Mouse (Mus musculus) lung, adult 2 months (tissue): Measurements from ENCODE around the gene Atg9b. TPM values are rescaled to one million over a fixed set of nuclear protein-coding genes. Genes with fewer than 3 reads are reported as not detected.

Source experiments
- DNase-seq: peaks from one replicate; pipeline ENCODE4 v3.0.0; 2022
- H3K4me1 ChIP-seq: fragments of 200-500 bp; 2 replicates; pipeline ENCODE4 v1.6.1; 2011; ENCODE audit warnings: low read length; ENCODE audit not compliant: control insufficient read depth, insufficient read depth
- H3K4me3 ChIP-seq: fragments of 200-500 bp; replicated peaks from 2 replicates; pipeline ENCODE3; 2011; ENCODE audit warnings: low read depth, mild to moderate bottlenecking, control low read depth, low read length; ENCODE audit errors: extremely low read depth
- CTCF ChIP-seq: fragments of 200-500 bp; IDR thresholded peaks from 2 replicates; pipeline ENCODE4 v1.5.1; 2011; ENCODE audit warnings: mild to moderate bottlenecking, low read length, control low read depth; ENCODE audit not compliant: insufficient read depth
- POLR2A ChIP-seq: fragments of 200-500 bp; IDR thresholded peaks from 2 replicates; pipeline ENCODE4 v1.6.1; 2011; ENCODE audit warnings: low read depth, mild to moderate bottlenecking, control low read depth, low read length, borderline replicate concordance; ENCODE audit errors: extremely low read depth
- WGBS: fragments of 180-500 bp; shearing (Covaris S2); methylation state at CpG from one replicate; pipeline ENCODE4 v1.1.7; 2018; 5-methylcytosine and 5-hydroxymethylcytosine counted together
- polyA plus RNA-seq: library from polyadenylated mRNA; depleted of rRNA; stranded (reverse); fragments of >200 nt; gene quantifications from 2 replicates; pipeline ENCODE4 v1.2.3, GENCODE M21; 2012; rRNA removed

The Atg9b gene
- polyA plus RNA-seq = 2.0 and 9.7 TPM in 2 replicates

DNA sequence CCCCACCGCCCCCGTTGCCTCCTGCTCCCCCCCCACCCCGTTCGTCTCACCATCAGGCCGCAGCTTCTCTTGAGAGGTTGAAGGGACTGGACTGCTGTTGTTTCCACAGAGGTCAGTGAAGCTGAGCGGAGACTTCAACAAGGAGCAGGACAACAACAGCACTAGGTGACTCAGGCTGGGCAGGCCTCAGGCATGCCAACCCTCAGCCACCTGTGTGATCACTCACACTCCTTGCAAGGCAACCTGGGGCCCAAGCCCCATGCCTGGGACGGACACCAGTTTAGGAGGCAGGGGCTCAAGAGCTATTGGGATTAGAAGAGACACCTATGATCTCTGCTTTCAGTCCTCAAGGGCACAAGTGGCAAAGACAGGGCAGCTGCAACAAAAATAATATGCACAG lies at the start of gene Atg9b:
TSS of gene Atg9b (minus strand) at position 280 of the 400 bp plus-strand sequence.
- Histone ChIP-seq H3K4me1 (peaks cover 16% of the 10 kb centered on the region), H3K4me3 (no peak within 1 kb of the TSS)
- no peak for TF ChIP-seq POLR2A
- no peak for TF ChIP-seq CTCF
- no peak for DNase-seq
- 89% methylated on average over 7 of the region's 7 CpGs for WGBS

DNA sequence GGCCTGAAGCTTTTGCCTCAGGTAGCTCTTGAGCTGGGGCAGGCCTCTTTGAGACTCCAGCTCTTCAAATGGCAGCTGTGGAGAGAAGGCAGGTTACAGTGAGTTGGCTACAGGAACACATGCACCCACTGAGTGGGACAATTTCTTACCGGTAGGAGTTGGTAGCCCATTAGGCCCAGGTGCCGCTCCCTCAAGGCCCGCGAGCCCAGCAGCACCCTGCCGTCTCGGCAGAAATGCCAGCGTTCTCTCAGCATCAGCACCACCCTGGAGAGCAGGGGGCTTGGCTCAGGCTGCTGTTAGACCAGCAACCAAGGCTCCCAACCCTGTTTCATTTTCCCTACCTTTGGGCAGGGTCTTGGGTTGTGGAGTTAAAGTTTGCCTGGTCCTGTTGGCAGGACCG lies 49.2 kb upstream of the Atg9b start:
- no peak for DNase-seq
- Histone ChIP-seq H3K4me1 (peaks cover 4% of the 10 kb centered on the region; the same call in 1 of the 2 replicates), H3K4me3 (no peak overlapping the region)
- TF ChIP-seq POLR2A (no peak), CTCF (no peak)
- 89% methylated on average over 8 of the region's 8 CpGs for whole genome bisulfite sequencing

DNA sequence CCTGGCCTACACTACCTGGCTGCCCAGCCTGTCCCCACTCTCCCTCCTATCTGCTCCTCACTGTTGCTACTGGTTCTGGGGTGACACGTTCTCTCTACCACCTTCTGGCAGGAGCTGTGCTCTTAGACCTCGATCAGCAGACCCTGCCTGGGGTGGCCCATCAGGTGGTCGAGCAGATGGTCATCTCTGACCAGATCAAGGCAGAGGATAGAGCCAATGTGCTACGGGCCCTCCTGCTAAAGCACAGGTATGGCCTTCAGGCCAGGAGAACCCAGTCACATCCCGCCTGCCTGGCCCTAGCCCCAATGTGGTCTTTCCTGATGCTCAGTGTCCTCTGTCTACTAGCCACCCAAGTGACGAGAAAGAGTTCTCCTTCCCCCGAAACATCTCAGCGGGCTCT lies 42.0 kb upstream of the Atg9b start:
- TF ChIP-seq POLR2A = no peak
- TF ChIP-seq CTCF = no peak
- H3K4me3 ChIP-seq = no peak overlapping the region
- DNase-seq = no peak
- no peaks in the 10 kb centered on the region for H3K4me1 ChIP-seq
- WGBS = 93% methylated on average over 8 of the region's 8 CpGs

DNA sequence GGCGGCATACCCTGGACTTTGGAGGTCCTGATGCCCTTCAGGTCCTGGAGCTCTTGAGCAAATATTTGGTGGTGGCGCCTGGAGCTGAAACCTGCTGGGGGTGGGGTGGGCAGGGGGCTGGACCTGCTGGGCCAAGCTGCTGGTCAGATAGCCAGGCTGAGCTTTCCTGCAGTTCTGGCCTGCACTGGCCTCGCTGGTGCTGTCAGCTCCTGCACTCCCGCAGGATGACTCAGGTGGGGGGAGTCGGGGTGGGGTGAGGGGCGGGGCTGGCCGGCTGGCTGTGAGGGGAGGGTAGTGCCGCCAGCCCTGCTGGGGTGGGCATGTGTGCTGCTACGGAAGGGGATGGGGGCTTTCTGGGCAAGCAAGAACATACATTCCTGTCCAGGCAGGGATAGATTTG lies 36.7 kb upstream of the Atg9b start:
- DNase-seq = no peak
- Histone ChIP-seq H3K4me3 (no peak overlapping the region), H3K4me1 (peaks cover 12% of the 10 kb centered on the region)
- TF ChIP-seq POLR2A = no peak
- no peak for TF ChIP-seq CTCF
- WGBS = 50% methylated on average over 9 of the region's 9 CpGs

DNA sequence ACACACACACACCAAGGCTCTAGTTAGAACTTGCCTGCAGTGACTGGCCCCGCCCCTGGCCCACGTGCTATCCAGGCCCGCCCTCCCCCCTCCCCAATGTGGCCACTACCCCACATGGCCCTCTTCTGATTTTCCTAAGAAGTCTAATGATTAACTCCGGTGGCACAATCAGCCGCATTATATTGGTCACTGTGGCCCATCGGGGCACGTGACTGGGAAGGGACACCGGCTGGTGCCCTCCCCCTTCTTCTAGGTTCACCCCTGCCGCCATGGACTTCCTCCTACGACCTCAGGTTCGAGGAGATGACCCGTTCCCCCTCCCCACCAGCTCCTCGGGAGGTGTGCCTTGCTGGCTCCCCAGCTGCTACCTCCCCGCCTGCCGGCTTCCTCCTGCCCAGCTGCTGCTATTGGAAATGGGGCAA lies 36.0 kb upstream of the Atg9b start:
- Histone ChIP-seq H3K4me3 (peak overlapping the region; percentile 17), H3K4me1 (peaks cover 12% of the 10 kb centered on the region)
- peak; percentile 47 for DNase-seq
- 42% methylated on average over 15 of the region's 15 CpGs for WGBS
- TF ChIP-seq POLR2A (no peak), CTCF (no peak)

DNA sequence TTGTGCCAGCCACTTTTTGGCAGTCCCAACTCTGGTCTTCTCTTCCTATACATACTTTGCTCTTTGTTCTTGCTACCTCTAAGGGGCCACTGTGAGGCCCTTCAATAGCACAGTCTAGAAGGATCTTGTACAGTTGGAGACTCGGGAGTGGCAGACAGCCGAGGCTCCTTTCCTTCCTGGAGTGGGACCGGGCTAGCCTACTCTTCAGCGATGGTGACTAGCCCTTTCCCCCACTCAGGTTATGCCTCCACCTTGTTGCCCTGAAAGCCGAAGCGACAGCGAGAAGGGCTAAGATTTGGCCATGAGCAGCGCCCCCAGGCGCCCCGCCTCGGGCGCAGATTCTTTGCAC lies 35.3 kb upstream of the Atg9b start:
- WGBS = 50% methylated on average over 12 of the region's 12 CpGs
- no peak for TF ChIP-seq CTCF
- TF ChIP-seq POLR2A = no peak

DNA sequence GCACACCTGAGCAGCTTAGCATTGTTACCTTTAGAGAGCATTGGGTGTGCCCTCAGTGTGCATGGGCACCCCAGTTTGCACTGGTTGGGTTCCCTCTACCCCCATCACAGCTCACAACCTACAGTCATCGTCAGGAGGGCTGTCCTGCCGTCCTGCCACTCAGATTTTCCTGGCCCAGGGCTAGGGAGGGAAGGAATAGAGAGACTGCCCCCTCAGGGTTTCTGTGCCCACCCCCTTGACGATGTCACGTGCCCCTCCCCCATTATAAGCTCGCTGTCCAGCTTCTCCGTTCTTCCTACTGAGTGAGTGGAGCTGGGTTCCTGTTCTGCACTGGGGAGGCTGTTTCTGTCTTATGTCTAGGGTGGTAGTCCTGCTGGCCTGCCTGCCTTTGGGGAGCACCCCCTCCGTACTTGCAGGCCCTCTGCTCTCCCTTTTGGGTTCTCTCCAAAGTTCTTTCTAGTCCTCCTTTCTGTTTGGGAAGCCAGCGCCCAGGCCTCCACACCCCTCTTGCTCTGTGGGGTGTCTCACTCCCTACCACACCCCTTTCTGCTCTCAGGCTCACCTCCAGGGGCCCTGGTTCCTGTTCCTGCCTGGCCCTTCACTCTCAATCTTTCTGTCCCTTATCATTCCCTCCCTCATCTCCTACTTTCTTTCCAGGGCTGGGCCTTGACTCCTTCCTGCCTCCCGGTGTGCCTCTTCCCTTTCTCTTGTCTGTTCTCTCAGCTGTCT lies 34.8 kb upstream of the Atg9b start:
- WGBS = 25% methylated on average over 9 of the region's 9 CpGs
- H3K4me3 ChIP-seq = no peak overlapping the region
- DNase-seq = no peak
- TF ChIP-seq POLR2A (no peak), CTCF (no peak)
- peaks cover 17% of the 10 kb centered on the region for H3K4me1 ChIP-seq

More for the DNA sequence above, 35.3 kb upstream of the Atg9b start:
- no peak for DNase-seq
- Histone ChIP-seq H3K4me1 (peaks cover 17% of the 10 kb centered on the region), H3K4me3 (no peak overlapping the region)

DNA sequence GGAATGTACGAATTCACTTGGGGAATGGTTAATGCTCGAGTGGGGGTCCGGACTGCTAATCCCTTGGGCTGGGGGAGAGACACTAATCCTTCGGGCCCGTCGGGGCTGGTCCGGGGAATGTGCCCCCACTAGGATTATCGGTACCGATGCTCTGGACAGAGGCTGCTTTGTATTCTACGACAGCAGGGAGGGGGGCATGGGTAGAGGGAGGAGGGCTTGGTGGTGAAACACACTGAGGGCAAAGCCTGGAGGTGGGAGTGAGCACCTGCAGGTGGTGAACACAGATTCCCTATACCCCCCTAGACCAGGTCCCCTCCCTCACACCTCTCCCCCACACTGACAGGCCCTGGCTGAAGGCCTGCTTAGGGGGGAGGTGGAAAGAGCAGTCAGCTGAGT lies 34.1 kb upstream of the Atg9b start:
- DNase-seq = no peak
- TF ChIP-seq CTCF (no peak), POLR2A (no peak)
- 6% methylated on average over 10 of the region's 10 CpGs for WGBS
- Histone ChIP-seq H3K4me1 (peaks cover 17% of the 10 kb centered on the region), H3K4me3 (peak overlapping the region; percentile 85)

DNA sequence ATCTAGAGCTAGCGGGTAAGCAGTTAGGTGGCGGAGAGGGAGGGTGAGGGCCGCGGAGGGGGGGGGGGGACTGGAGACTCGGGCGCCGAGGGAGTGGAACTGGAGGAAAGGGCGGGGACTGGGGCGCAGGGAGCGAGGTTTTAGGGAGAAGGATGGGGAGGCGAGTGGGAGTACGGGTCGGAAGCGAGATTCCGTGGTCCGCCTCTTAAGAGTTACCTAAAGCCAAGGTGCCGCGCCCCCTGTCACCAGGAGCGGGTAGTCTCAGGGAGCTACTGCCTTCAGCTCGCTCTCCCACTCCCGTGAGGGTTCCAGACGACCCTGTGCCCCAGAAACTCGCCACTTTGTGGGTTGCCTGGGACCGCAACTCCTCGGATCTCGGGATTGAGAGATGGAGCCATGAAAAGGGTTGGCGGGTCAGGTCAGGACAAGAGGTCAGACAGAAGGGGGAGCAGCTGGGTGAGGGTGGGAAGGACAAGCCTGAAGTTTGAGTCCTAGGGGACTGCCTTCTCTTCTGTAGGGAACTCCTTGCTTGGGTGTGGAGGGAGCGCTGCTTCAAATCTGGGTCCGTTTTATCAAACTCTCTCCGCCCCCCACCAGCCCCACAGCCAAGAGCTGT lies 33.6 kb upstream of the Atg9b start:
- WGBS = 1% methylated on average over 26 of the region's 30 CpGs
- peak; percentile 74 for DNase-seq

More for the DNA sequence above, 33.6 kb upstream of the Atg9b start:
- Histone ChIP-seq H3K4me1 (peaks cover 17% of the 10 kb centered on the region), H3K4me3 (peak overlapping the region; percentile 85)
- TF ChIP-seq CTCF (no peak), POLR2A (no peak)
